Mouse (Mus musculus): ENCODE measurements at regions not wholly inside any gene's neighbourhood (a gene's known extent, or its start where the extent isn't known, plus 50 kb on each side); places are given as distances from the start of the nearest gene placed in this dataset.

- H3K27me3 ChIP-seq (ENCODE audit: insufficient read depth, low read length) = no peaks in the 10 kb centered on the region
- no peaks in the 10 kb centered on the region for H3K4me1 ChIP-seq (ENCODE audit: insufficient read depth)
- DNase-seq (no peak), ATAC-seq (no peak)
- H3K36me3 ChIP-seq (replicated peaks; ENCODE audit: insufficient read depth, low read length) = no peaks in the 10 kb centered on the region
- H3K27ac ChIP-seq (ENCODE audit: low read depth) = no peak overlapping the region
- no peaks in the 10 kb centered on the region for H3K9me3 ChIP-seq (ENCODE audit: low read length)
- H3K4me3 ChIP-seq (ENCODE audit: low read depth, low read length) = no peak overlapping the region
- H3K9ac ChIP-seq (replicated peaks) = no peak overlapping the region
- H3K4me2 ChIP-seq (ENCODE audit: low read depth, low read length) = no peak overlapping the region
- TF ChIP-seq EP300 (IDR thresholded peaks at IDR 0.05; ENCODE audit: low read depth) (no peak), CTCF (IDR thresholded peaks at IDR 0.05; ENCODE audit: low read depth) (no peak)
- 57% methylated on average over 6 of the region's 6 CpGs for WGBS (ENCODE audit: insufficient replicate concordance)
Observed at GRCm38 (mm10) chr1:13980273-13980672, 2112.9 kb downstream of the 4930444P10Rik start.

GRCm38 (mm10) chr1:13978640-13979039 is 2114.5 kb downstream of the 4930444P10Rik start:
- DNase-seq (no peak), ATAC-seq (no peak)
- WGBS (ENCODE audit: insufficient replicate concordance) = 58% methylated on average over 3 of the region's 3 CpGs
- Histone ChIP-seq H3K9me3 (ENCODE audit: low read length) (no peaks in the 10 kb centered on the region), H3K36me3 (replicated peaks; ENCODE audit: insufficient read depth, low read length) (no peaks in the 10 kb centered on the region), H3K27ac (ENCODE audit: low read depth) (no peak overlapping the region), H3K4me3 (ENCODE audit: low read depth, low read length) (no peak overlapping the region), H3K27me3 (ENCODE audit: insufficient read depth, low read length) (no peaks in the 10 kb centered on the region), H3K9ac (replicated peaks) (no peak overlapping the region), H3K4me2 (ENCODE audit: low read depth, low read length) (no peak overlapping the region), H3K4me1 (ENCODE audit: insufficient read depth) (no peaks in the 10 kb centered on the region)
- TF ChIP-seq EP300 (IDR thresholded peaks at IDR 0.05; ENCODE audit: low read depth) = no peak
- TF ChIP-seq CTCF (IDR thresholded peaks at IDR 0.05; ENCODE audit: low read depth) = no peak

- DNase-seq = no peak
- TF ChIP-seq EP300 (IDR thresholded peaks at IDR 0.05; ENCODE audit: low read depth) (no peak), CTCF (IDR thresholded peaks at IDR 0.05; ENCODE audit: low read depth) (no peak)
- no peak overlapping the region for H3K9ac ChIP-seq (replicated peaks)
Observed at GRCm38 (mm10) chr1:13977207-13977606, 2115.9 kb downstream of the 4930444P10Rik start.

GRCm38 (mm10) chr1:13949241-13949640 is 2143.9 kb downstream of the 4930444P10Rik start:
- H3K36me3 ChIP-seq (replicated peaks; ENCODE audit: insufficient read depth, low read length) = no peaks in the 10 kb centered on the region
- ATAC-seq (no peak), DNase-seq (no peak)
- no peaks in the 10 kb centered on the region for H3K9me3 ChIP-seq (ENCODE audit: low read length)
- H3K4me1 ChIP-seq (ENCODE audit: insufficient read depth) = no peaks in the 10 kb centered on the region
- no peak overlapping the region for H3K4me2 ChIP-seq (ENCODE audit: low read depth, low read length)
- H3K27me3 ChIP-seq (ENCODE audit: insufficient read depth, low read length) = no peaks in the 10 kb centered on the region
- no peak overlapping the region for H3K4me3 ChIP-seq (ENCODE audit: low read depth, low read length)
- H3K27ac ChIP-seq (ENCODE audit: low read depth) = no peak overlapping the region
- 63% methylated on average over 3 of the region's 3 CpGs for WGBS (ENCODE audit: insufficient replicate concordance)
- no peak for TF ChIP-seq CTCF (IDR thresholded peaks at IDR 0.05; ENCODE audit: low read depth)
- TF ChIP-seq EP300 (IDR thresholded peaks at IDR 0.05; ENCODE audit: low read depth) = no peak
- no peak overlapping the region for H3K9ac ChIP-seq (replicated peaks)

More at GRCm38 (mm10) chr1:13977207-13977606, 2115.9 kb downstream of the 4930444P10Rik start:
- H3K4me3 ChIP-seq (ENCODE audit: low read depth, low read length) = no peak overlapping the region
- no peaks in the 10 kb centered on the region for H3K4me1 ChIP-seq (ENCODE audit: insufficient read depth)
- H3K4me2 ChIP-seq (ENCODE audit: low read depth, low read length) = no peak overlapping the region
- no peaks in the 10 kb centered on the region for H3K27me3 ChIP-seq (ENCODE audit: insufficient read depth, low read length)
- no peak for ATAC-seq
- no peaks in the 10 kb centered on the region for H3K36me3 ChIP-seq (replicated peaks; ENCODE audit: insufficient read depth, low read length)
- 66% methylated on average over 1 of the region's 1 CpGs for WGBS (ENCODE audit: insufficient replicate concordance)
- no peak overlapping the region for H3K27ac ChIP-seq (ENCODE audit: low read depth)
- no peaks in the 10 kb centered on the region for H3K9me3 ChIP-seq (ENCODE audit: low read length)

GRCm38 (mm10) chr1:13941351-13941750 is 2151.8 kb downstream of the 4930444P10Rik start:
- ATAC-seq (no peak), DNase-seq (no peak)

GRCm38 (mm10) chr1:13938344-13938743 is 2154.8 kb downstream of the 4930444P10Rik start:
- H3K4me3 ChIP-seq (ENCODE audit: low read depth, low read length) = no peak overlapping the region
- ATAC-seq (no peak), DNase-seq (no peak)
- no peaks in the 10 kb centered on the region for H3K36me3 ChIP-seq (replicated peaks; ENCODE audit: insufficient read depth, low read length)
- H3K9ac ChIP-seq (replicated peaks) = no peak overlapping the region
- TF ChIP-seq EP300 (IDR thresholded peaks at IDR 0.05; ENCODE audit: low read depth) (no peak), CTCF (IDR thresholded peaks at IDR 0.05; ENCODE audit: low read depth) (no peak)
- no peaks in the 10 kb centered on the region for H3K4me1 ChIP-seq (ENCODE audit: insufficient read depth)
- no peaks in the 10 kb centered on the region for H3K9me3 ChIP-seq (ENCODE audit: low read length)
- H3K27me3 ChIP-seq (ENCODE audit: insufficient read depth, low read length) = no peaks in the 10 kb centered on the region
- H3K27ac ChIP-seq (ENCODE audit: low read depth) = no peak overlapping the region
- H3K4me2 ChIP-seq (ENCODE audit: low read depth, low read length) = no peak overlapping the region

More at GRCm38 (mm10) chr1:13941351-13941750, 2151.8 kb downstream of the 4930444P10Rik start:
- Histone ChIP-seq H3K4me3 (ENCODE audit: low read depth, low read length) (no peak overlapping the region), H3K36me3 (replicated peaks; ENCODE audit: insufficient read depth, low read length) (no peaks in the 10 kb centered on the region), H3K4me2 (ENCODE audit: low read depth, low read length) (no peak overlapping the region), H3K9me3 (ENCODE audit: low read length) (no peaks in the 10 kb centered on the region), H3K4me1 (ENCODE audit: insufficient read depth) (no peaks in the 10 kb centered on the region), H3K27me3 (ENCODE audit: insufficient read depth, low read length) (no peaks in the 10 kb centered on the region), H3K27ac (ENCODE audit: low read depth) (no peak overlapping the region), H3K9ac (replicated peaks) (no peak overlapping the region)
- no peak for TF ChIP-seq CTCF (IDR thresholded peaks at IDR 0.05; ENCODE audit: low read depth)
- no peak for TF ChIP-seq EP300 (IDR thresholded peaks at IDR 0.05; ENCODE audit: low read depth)
- WGBS (ENCODE audit: insufficient replicate concordance) = 80% methylated on average over 3 of the region's 3 CpGs

- Histone ChIP-seq H3K4me1 (ENCODE audit: insufficient read depth) (no peaks in the 10 kb centered on the region), H3K9me3 (ENCODE audit: low read length) (no peaks in the 10 kb centered on the region), H3K27ac (ENCODE audit: low read depth) (no peak overlapping the region), H3K36me3 (replicated peaks; ENCODE audit: insufficient read depth, low read length) (no peaks in the 10 kb centered on the region), H3K9ac (replicated peaks) (no peak overlapping the region), H3K4me3 (ENCODE audit: low read depth, low read length) (no peak overlapping the region), H3K4me2 (ENCODE audit: low read depth, low read length) (no peak overlapping the region), H3K27me3 (ENCODE audit: insufficient read depth, low read length) (no peaks in the 10 kb centered on the region)
- 55% methylated on average over 4 of the region's 4 CpGs for WGBS (ENCODE audit: insufficient replicate concordance)
- DNase-seq (no peak), ATAC-seq (no peak)
- no peak for TF ChIP-seq CTCF (IDR thresholded peaks at IDR 0.05; ENCODE audit: low read depth)
- no peak for TF ChIP-seq EP300 (IDR thresholded peaks at IDR 0.05; ENCODE audit: low read depth)
Observed at GRCm38 (mm10) chr1:13935938-13936491, 2157.1 kb downstream of the 4930444P10Rik start.
